Mouse (Mus musculus) layer of hippocampus, postnatal 25 days (tissue): ENCODE data around the gene St6galnac5. TPM values are rescaled to one million over a fixed set of nuclear protein-coding genes. Genes with fewer than 3 reads are reported as not detected.

Experiments
- DNase-seq, 2 experiments: peaks; one replicate each; pipeline ENCODE4 v3.0.0; 2022; ENCODE audit warnings: mixed read lengths in 2 of 2, low spot score in 1 of 2; ENCODE audit errors: extremely low spot score in 1 of 2
- total RNA-seq, 2 experiments: library from RNA; stranded (reverse); gene quantifications; 2 replicates each; pipeline ENCODE4 v1.2.3; 2021

The St6galnac5 gene
- total RNA-seq = 100 to 1,000 TPM; 116 to 147 TPM

- peak; percentile 58 to 67 for DNase-seq
Measured at GRCm38 (mm10) chr3:152981988-152982387, at the start of gene St6galnac5. St6galnac5 (minus strand) TSS chr3:152982246.

- no peak for DNase-seq
Measured at GRCm38 (mm10) chr3:153030756-153031155, 48.7 kb upstream of the St6galnac5 start.

DNA sequence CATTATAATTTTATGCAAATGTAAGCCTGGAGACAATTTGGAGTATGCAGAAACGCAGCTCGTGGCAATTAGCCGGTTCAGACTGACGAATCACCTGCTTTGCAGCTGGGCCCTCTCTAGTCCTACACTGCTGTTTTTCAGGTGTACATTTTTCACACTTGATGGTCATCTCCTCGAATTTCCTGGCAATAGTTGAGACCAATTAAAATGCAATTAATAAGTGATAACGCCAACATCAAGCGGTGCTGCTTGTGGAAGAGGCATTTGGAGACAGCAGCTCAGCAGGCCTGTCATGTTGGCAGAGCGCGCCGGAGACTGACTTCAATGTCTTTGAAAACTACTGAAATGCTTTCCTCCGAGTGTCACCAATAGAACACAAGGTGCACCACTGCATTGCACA is 42.0 kb upstream of the St6galnac5 start:
- DNase-seq = no peak

DNA sequence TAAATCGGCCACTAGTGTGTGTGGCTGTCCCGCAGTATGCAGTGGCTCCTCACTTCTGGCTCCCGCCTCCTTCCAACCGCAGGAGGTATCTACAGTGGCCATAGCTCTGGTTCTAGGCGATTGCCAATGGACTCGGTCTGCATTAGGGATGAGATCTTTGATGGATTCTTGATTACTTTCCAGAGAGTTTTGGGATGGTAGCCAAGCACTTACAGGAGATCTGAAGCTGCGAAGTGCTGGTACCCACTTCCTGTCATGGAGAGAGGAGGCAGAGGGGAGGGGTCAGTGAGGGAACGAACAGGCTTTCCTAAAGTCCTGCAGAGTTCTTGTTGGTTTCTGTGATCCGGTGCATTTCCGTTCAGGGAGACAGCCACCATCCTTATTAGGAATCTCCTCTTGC is 36.0 kb upstream of the St6galnac5 start:
- no peak for DNase-seq

DNA sequence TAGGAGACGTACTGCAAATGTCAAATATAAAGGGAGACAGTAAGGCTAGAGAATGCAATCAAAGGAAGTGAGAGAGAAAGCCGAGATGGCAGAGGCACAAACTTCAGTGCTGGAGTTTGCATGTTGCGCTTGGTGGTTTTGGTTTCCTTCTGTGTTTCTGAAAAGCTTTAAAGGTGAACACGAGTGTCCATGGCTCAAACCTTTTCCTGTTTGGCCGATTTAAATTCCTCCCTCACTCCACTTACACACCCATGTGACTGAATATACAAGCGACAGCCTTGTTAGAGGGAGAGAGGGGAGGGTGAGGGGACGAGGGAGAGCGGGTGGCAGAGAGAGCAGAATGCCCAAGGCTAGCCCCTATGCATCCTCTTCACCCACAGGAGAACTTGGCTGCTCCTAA is 34.3 kb upstream of the St6galnac5 start:
- no peak for DNase-seq

DNA sequence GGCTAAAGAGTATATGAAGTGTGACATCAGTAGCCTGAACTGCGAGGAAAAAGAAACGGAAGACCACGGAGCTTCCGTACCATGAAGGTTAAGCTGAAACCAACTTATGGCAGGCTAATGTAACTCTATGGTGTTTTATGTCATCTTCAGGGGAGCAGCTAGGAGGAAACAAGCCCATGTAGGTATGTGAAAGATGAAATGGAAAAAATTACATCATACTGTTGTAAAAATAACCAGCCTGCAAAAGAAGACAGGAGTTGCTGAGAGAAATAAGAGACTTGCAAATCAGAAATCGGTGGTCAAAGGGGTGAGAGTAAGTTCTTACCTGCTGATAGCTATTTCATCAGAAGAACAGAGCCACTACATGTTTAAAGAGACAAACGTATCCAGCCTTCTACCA is 24.8 kb upstream of the St6galnac5 start:
- DNase-seq = no peak

GRCm38 (mm10) chr3:152998901-152999300 is 16.9 kb upstream of the St6galnac5 start:
- no peak for DNase-seq

DNA sequence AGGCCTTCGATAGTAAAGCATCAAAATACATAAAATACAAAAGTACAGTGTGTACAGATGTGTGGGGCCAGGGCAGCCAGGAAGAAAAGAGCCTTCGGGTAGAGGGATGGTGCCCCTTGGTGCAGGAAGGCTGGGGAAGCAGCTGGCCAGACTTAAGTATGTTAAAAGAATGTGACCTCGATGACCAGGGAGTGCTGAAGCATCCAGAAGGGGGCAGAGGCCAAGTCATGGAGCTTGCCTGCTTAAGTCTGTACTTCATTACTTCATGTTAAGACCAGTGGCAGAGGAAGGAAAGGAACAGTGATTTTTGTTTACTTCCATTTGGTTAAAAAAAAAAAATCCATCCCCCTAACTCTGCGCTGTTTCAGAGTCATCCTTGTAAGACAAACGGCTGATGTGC is 16.1 kb upstream of the St6galnac5 start:
- no peak for DNase-seq

- no peak for DNase-seq
Measured at GRCm38 (mm10) chr3:152993608-152994007, 11.6 kb upstream of the St6galnac5 start.

DNA sequence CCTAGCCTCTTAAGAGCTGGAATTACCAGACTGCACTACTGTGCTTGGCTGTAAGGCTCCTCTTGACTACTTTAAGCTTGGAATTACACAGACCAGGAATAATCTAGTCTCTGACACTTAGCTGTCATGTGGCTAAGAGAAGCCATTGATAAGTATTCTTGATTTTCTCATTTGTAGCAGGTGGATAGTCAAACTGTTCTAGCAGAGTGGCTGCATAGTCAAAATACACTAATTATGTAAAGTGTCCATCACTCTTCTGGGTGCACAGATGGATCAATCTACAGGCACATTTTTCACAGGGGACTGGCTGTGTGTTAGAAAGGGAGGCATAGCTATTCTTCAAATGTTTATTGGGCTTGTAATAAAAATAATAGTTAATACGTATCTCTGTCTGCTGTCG is 8.7 kb upstream of the St6galnac5 start:
- no peak for DNase-seq

DNA sequence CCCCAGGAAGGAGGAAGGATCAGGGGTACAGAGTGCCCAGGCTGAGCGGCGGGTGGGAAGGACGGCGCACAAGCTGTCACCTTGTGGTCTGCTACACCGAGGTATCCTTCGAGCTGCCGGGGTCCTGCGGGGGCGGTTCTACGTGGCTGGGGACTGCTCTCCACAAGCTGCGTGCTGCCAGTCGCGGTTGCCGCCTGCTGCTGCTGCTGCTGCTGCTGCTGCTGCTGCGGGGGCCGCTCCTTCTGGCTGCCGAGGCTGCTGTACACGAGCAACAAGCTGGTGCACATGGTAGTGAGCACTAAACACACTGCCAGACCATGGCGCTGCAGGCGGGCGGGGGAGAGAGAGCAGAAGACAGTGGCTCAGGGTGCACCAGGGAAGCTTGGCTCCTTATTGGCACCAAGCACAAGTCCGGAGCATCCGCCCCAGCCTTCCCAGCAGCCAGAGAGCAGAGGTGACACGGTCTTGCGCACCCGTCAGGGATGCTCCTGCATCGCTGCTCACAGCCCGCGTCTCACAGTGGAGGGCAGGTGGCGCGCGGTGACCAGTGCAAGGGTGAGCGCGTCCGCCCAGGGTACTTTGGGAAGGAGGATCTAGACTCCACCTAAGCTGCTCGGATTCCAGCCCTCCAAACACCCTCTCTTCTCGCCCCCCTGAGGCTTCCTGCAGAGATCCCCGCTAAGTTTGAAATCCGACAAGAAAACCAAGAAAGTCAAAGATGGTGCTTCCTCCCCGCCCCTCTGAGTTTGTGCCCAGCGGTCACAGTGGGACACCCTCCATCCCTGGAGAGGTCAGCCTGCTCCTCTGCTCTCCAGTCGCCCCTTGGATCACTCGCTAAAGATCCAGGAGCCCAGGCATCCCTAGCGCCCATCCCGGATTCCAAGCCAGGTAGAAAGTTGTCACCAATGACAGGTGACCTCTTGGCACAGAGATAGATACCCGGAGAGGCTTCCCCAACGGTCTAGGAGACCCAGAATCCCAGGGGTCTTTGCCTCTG is 770 bp downstream of the St6galnac5 start:
- DNase-seq = peak; percentile 47 to 52

GRCm38 (mm10) chr3:152980431-152980830 is 1.6 kb downstream of the St6galnac5 start:
- DNase-seq = no peak

DNA sequence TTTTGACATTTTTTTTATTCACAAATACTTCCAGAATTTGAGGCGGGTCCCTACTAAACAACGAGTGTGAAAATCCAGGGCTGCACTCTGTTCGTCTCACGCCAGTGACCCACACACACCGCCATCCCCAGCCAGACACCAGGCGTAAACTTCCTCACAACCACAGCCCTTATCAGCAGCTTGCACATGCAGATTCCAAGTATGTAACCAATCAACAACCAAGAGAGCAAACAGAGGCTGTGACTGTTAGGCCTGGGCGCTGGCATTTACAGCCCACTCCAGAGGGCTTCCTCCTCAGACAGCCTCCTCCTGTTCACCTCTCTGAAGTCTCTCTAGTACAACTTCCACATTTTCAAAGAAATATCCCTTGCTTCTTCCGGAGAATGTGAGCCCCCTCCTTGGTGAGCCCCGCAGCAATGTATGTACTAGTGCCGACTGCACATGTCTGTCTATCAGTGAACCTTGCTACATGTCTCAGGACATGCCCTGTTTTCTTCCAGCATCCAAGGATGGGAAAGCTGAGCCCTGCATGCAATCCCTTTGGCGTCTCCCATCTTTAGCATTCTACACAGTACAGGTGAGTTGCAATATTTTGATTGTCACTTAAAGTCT is 2.5 kb downstream of the St6galnac5 start:
- no peak for DNase-seq

DNA sequence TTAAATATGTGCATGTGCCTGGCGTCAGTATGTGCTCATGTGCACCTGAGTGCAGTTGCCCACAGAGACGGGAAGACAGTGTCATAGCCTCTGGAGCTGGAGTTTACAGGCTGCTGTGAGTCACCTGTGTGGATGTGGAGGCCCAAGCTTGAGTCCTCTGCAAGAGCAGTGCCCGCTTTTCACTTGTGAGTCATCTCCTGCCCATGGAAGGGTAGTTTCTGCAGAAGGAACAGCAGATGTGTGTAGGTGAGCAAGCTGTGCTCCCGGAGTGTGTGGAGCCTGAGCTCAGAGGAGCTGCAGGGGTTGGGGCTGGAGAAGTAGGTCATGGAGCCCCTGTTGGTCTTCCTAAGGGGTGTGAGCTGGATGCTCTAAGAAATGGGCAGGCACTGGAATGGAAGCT is 10.7 kb downstream of the St6galnac5 start:
- no peak for DNase-seq

GRCm38 (mm10) chr3:152969774-152970347 is 12.2 kb downstream of the St6galnac5 start:
- no peak for DNase-seq

DNA sequence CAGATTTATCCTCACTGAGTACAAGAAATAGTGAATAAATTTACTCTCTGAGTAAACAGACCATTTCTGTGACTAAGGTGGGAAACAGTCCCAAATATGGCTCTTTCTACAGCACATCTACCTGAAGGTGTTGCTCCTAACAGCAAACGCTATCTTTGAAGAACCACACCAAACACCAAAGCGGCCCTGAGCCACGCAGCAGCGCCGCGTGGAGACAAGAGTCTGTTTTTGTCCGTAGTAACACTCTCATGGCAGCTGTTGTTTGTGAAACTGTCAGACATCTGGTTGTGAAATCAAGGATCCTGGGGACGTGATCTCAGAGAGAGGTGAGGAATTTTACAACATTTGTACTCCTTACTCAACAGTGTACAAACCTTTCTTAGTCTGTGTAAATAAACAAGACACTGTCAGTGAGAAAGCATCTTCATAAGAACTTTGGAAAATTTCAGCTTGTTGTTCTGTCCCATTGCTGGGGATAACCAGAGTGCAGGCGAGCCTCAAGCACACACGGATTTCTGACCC is 20.1 kb downstream of the St6galnac5 start:
- DNase-seq = no peak

GRCm38 (mm10) chr3:152958358-152959150 is 23.5 kb downstream of the St6galnac5 start:
- DNase-seq = peak in 1 of 2 experiments; percentile 68

- no peak for DNase-seq
Measured at GRCm38 (mm10) chr3:152956771-152957170, 25.3 kb downstream of the St6galnac5 start.

DNA sequence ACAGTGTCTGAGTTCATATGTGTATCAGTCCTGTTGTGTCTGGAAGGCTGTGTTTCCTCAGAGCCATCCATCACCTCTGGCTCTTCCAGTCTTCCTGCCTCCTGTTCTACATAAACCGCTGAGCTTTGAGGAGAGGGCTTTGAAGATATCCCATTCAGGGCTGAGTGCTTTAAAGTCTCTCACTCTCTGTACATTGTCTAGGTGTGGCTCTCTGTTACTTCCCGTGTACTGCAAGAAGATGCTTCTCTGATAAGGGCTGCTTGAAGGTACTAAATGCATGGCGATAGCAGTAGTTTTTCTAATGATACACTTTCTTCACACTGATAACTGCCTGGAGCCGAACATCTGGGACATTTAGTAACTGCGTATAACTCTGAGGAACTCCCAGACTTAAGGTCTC is 26.0 kb downstream of the St6galnac5 start:
- no peak for DNase-seq
